Mouse (Mus musculus): ENCODE results near the gene Hnrnpul1.

Gene Hnrnpul1

GRCm38 (mm10) chr7:25754738-25755467, at the start of gene Hnrnpul1:
Gene Hnrnpul1, minus strand, starts transcription at chr7:25754757.
- peak; percentile 97 for DNase-seq (ENCODE audit: low read depth, low spot score)

- no peak for DNase-seq (ENCODE audit: low read depth, low spot score)
These were observed 48.9 kb upstream of the Hnrnpul1 start for GRCm38 (mm10) chr7:25803460-25803859.

DNA sequence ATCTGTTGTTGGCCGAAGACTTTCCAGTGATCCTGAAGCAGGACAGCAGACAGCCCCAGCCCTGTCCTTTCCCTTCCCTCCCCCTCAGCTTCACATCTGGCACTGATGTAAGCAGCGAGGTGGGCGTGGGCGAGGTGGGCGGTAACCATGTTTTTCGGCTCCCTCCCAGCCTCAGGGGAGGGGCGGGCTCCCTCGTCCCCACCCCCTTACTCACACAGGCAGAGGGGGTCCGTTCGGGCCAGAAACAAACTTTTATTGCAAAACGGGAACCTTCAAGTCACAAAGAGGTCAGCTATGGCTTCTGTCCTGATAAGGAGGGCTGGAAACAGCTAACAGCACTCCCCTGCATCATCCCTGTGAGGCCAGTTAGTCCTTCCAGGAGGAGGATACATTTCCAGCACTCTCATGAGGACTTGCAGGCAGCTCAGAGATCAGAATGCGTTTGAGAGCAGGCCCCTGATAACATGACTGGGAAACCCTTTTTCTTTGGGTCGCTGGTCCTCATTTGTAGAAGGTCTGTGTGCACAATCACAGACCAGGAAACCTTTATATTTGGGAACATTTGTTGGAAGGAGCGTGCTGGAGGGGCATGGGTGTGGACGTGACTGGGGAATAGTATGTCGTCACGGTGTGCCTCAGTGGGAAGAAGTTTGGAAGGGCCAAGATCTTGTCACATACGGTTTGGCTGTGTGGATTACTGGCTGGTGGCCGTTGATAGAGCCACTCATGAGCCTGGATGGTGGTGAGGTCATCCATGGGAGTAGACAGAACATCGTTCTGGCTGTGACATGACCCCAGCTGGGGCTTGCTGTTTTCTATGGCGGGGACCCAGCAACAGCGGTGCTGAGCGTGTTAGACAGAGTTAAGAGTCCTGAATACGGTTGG, 47.9 kb upstream of the Hnrnpul1 start:
- peak; percentile 83 for DNase-seq (ENCODE audit: low read depth, low spot score)

DNA sequence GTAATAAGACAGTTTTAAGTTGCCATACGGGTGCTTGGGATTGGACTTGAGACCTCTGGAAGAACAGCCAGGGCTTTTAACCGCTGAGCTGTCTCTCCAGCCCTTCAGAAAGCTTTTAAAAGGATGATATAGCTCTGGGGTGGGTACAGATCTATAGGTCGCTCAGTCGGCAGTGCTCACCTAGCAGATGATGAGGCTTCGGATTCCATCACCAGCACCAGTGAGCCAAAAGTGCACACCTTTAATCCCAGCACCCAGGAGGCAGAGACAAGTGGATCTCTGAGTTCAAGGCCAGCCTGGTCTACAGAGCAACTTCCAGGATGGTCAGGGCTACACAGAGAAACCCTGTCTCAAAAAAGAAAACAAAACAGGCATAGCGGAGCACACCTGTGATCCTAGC, 46.5 kb upstream of the Hnrnpul1 start:
- no peak for DNase-seq (ENCODE audit: low read depth, low spot score)

- DNase-seq (ENCODE audit: low read depth, low spot score), result no peak
These were observed 44.8 kb upstream of the Hnrnpul1 start for GRCm38 (mm10) chr7:25799369-25799768.

DNA sequence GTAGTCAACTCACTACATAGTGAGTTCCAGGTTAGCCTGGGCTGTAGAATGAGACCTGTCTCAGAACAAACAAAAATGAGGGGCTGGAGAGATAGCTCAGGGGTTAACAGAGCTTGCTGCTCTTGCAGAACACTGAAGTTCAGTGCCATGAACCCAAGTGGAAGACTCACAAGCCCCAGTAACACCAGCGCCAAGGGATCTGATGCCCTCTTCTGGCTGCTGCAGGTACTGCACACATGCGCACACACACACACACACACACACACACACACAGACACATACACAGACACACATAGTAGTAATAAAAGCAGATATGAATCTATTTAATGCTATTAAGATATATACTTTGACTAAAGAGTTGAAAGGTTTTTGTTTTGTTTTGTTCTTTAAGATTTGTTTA, 44.0 kb upstream of the Hnrnpul1 start:
- no peak for DNase-seq (ENCODE audit: low read depth, low spot score)

DNA sequence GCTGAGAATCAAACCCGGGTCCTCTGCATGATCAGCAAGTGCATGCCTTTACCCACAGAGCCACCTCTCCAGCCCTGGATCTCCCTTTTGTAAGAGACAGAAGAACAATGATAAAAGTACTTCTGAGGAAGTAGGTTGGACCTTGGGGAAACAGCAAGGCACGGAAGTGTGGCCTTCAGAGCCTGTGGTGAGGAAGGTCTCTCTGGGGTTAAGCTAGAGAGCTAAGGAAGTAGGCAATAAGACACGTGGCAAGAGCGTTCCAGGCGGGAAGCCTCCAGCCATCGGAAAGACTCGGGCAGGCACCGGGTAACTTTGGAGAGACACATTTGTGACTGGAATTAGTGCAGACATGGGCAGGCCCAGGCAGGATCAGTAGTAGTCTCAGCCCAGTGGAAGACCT, 40.2 kb upstream of the Hnrnpul1 start:
- no peak for DNase-seq (ENCODE audit: low read depth, low spot score)

GRCm38 (mm10) chr7:25793679-25794078, 39.1 kb upstream of the Hnrnpul1 start:
- no peak for DNase-seq (ENCODE audit: low read depth, low spot score)

DNA sequence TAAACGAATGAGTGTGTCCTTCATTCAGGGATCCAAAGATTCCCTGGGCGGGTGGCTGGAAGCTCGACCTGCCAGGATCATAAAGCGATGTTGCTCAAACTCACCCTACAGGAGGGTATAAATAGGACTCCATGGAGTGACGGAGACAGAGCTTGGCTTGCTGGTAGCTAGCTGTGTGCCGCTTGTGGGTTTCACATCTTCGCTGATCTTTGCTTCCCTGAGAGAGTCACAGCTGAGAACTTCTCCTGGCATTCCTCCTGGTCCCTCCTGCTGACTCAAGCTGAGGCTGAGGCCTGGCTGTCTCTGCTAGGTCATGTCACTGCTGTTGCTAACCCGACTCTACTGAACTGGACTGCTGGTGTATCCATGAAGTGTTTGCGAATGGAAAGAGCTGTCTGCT, 38.4 kb upstream of the Hnrnpul1 start:
- peak; percentile 28 for DNase-seq (ENCODE audit: low read depth, low spot score)

GRCm38 (mm10) chr7:25790615-25791014, 36.1 kb upstream of the Hnrnpul1 start:
- DNase-seq (ENCODE audit: low read depth, low spot score), result peak; percentile 60

DNA sequence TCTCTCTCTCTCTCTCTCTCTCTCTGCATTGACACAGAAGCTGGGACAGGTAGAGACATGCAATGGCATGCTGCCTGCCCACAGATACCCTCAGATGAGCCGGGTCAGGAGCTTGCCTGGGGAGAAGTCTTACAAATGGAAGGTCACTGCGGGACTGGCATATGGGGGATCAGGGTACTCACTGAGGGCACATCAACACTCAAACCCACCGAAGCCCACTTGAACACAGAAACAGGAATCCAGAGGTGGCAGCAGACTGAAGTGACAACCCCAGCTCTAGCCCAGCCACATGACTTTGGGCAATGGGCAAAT, 34.5 kb upstream of the Hnrnpul1 start:
- no peak for DNase-seq (ENCODE audit: low read depth, low spot score)

- peak; percentile 77 for DNase-seq (ENCODE audit: low read depth, low spot score)
These were observed 33.9 kb upstream of the Hnrnpul1 start, which contains the start of gene Axl for GRCm38 (mm10) chr7:25788220-25789128. Gene Axl, minus strand, starts transcription at chr7:25788705.

GRCm38 (mm10) chr7:25787456-25788219, 33.1 kb upstream of the Hnrnpul1 start:
- DNase-seq (ENCODE audit: low read depth, low spot score), result peak; percentile 51

DNA sequence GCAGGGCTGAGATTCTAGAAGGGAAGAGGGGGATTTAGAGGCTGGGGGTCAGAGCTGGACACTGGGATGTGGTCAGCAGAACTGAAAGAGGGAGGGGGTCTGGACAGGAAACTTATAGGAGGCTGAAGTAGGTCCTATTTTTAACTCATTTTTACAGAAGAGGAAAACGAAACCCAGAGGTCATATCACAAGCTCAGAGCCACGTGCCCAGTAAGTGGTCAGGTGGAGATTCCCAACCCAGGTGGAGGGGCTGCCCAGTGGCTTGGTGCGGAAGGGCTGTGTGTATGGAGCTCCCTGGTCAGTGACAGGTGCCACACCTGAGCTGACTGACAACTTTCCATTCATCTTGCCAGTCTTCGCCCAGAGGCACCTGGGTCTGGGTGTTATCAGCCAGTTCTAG, 32.4 kb upstream of the Hnrnpul1 start:
- no peak for DNase-seq (ENCODE audit: low read depth, low spot score)

- DNase-seq (ENCODE audit: low read depth, low spot score), result no peak
These were observed 31.2 kb upstream of the Hnrnpul1 start for GRCm38 (mm10) chr7:25785752-25786151.

- no peak for DNase-seq (ENCODE audit: low read depth, low spot score)
These were observed 30.3 kb upstream of the Hnrnpul1 start for GRCm38 (mm10) chr7:25784808-25785207.

- DNase-seq (ENCODE audit: low read depth, low spot score), result peak; percentile 60
These were observed 29.2 kb upstream of the Hnrnpul1 start for GRCm38 (mm10) chr7:25783746-25784145.

GRCm38 (mm10) chr7:25782744-25783143, 28.2 kb upstream of the Hnrnpul1 start:
- peak; percentile 51 for DNase-seq (ENCODE audit: low read depth, low spot score)

GRCm38 (mm10) chr7:25781937-25782610, 27.5 kb upstream of the Hnrnpul1 start:
- DNase-seq (ENCODE audit: low read depth, low spot score), result peak; percentile 88

GRCm38 (mm10) chr7:25781321-25781936, 26.9 kb upstream of the Hnrnpul1 start:
- DNase-seq (ENCODE audit: low read depth, low spot score), result peak; percentile 71
